Mouse (Mus musculus) forebrain, embryonic 13.5 days (tissue): ENCODE results near the gene Rnf213. TPM values are rescaled to one million over a fixed set of nuclear protein-coding genes. Genes with fewer than 3 reads are reported as not detected.
A peak's percentile ranks its signal among the peaks of the same experiment; 100 is the strongest.
"Not testable (repeated sequence)": the region's sequence is repeated elsewhere in the genome, so short reads cannot be mapped to it uniquely, and the experiment has no call there.

Experiments used
- ATAC-seq: fragments of 200-750 bp; cut with Nextera tagmentation; 2 replicates; pipeline ENCODE4 v1.8.0; 2017
- H3K27ac ChIP-seq: fragments of 300-500 bp; sonication (generic); 2 replicates; pipeline ENCODE4 v1.5.1; 2015; ENCODE audit warnings: inconsistent platforms, mild to moderate bottlenecking, moderate library complexity
- H3K27me3 ChIP-seq: fragments of 300-500 bp; sonication (generic); 2 replicates; pipeline ENCODE4 v1.6.1; 2015; ENCODE audit warnings: mild to moderate bottlenecking, inconsistent platforms
- H3K36me3 ChIP-seq: fragments of 300-500 bp; sonication (generic); 2 replicates; pipeline ENCODE4 v1.6.1; 2015; ENCODE audit warnings: mild to moderate bottlenecking, inconsistent platforms; ENCODE audit not compliant: poor library complexity, severe bottlenecking
- H3K4me1 ChIP-seq: fragments of 300-500 bp; sonication (generic); 2 replicates; pipeline ENCODE4 v1.6.1; 2015; ENCODE audit warnings: inconsistent platforms
- H3K4me2 ChIP-seq: fragments of 300-500 bp; sonication (generic); 2 replicates; pipeline ENCODE4 v1.6.1; 2015; ENCODE audit warnings: inconsistent platforms, mild to moderate bottlenecking, moderate library complexity
- H3K4me3 ChIP-seq: fragments of 300-500 bp; sonication (generic); 2 replicates; pipeline ENCODE4 v1.5.1; 2015; ENCODE audit warnings: mild to moderate bottlenecking, inconsistent platforms
- H3K9ac ChIP-seq: fragments of 300-500 bp; sonication (generic); 2 replicates; pipeline ENCODE4 v1.6.1; 2015; ENCODE audit warnings: mild to moderate bottlenecking, inconsistent platforms
- H3K9me3 ChIP-seq: fragments of 300-500 bp; sonication (generic); replicated peaks from 2 replicates; pipeline ENCODE4 v1.6.1; 2016; ENCODE audit warnings: inconsistent platforms
- WGBS: fragments of 180-500 bp; shearing (Covaris S2); methylation state at CpG from one replicate; pipeline ENCODE4 v1.1.7; 2015; 5-methylcytosine and 5-hydroxymethylcytosine counted together
- polyA plus RNA-seq: library from polyadenylated mRNA; unstranded; fragments of >200 nt; fragmentation: Nextera tagmentation; extraction: Ambion mirVana; gene quantifications from 2 replicates; pipeline ENCODE4 v1.2.1, GENCODE M21; 2015

Gene Rnf213
- polyA plus RNA-seq, 1 experiment from 2014 or later = 0.83 TPM

DNA sequence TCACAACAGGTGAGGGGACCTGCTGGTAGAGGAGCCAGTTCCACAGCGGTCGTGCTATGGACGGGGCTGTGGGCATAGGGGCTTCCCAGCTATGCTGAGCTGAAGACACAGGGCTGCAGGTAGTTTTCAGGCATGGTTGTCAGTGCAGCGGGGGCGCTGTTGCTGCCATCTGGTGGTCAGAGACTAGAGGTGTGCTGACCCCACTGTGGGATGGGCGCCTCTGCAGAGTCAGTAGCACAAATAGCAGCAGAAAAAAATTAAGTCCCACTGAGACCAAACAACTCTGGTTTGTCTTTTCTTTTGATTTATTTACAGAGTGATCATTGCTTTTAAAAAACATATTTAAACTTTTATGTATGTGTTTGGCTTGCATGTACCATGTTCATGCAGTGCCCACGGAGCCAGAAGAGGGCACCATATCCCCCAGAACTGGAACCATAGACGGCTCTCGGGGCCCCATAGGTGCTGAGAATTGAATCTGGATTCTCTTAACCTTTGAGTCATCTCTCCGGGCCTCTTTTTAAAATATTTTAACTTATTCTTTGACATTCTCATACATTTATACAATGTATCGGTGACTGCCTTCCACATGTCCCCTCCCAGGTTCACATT lies 29.3 kb upstream of the Rnf213 start:
- Histone ChIP-seq H3K9ac (0 out of 2 replicates have a peak overlapping the region, but pooled peaks have one; percentile 12), H3K4me1 (peaks cover 17% of the 10 kb centered on the region), H3K4me2 (peak overlapping the region; percentile 52), H3K36me3 (peaks cover 11% of the 10 kb centered on the region; the same call in 1 of the 2 replicates), H3K27me3 (no peaks in the 10 kb centered on the region), H3K4me3 (peak overlapping the region; percentile 23), H3K27ac (no peak overlapping the region), H3K9me3 (no peaks in the 10 kb centered on the region)
- 26% methylated on average over 11 of the region's 11 CpGs for WGBS
- peak; percentile 86 for ATAC-seq

GRCm38 (mm10) chr11:119375425-119375824 lies 17.5 kb upstream of the Rnf213 start:
- no peak overlapping the region for H3K9ac ChIP-seq
- H3K27me3 ChIP-seq = no peaks in the 10 kb centered on the region
- no peak overlapping the region for H3K4me2 ChIP-seq
- ATAC-seq = no peak
- no peaks in the 10 kb centered on the region for H3K4me1 ChIP-seq
- H3K27ac ChIP-seq = no peak overlapping the region
- H3K4me3 ChIP-seq = no peak overlapping the region
- H3K9me3 ChIP-seq = no peaks in the 10 kb centered on the region
- 82% methylated on average over 6 of the region's 6 CpGs for WGBS
- H3K36me3 ChIP-seq = peaks cover 12% of the 10 kb centered on the region; the same call in 1 of the 2 replicates

GRCm38 (mm10) chr11:119377326-119377725 lies 15.6 kb upstream of the Rnf213 start:
- Histone ChIP-seq H3K4me1 (no peaks in the 10 kb centered on the region), H3K9me3 (no peaks in the 10 kb centered on the region), H3K4me3 (no peak overlapping the region), H3K9ac (no peak overlapping the region), H3K27ac (no peak overlapping the region), H3K36me3 (peaks cover 12% of the 10 kb centered on the region; the same call in 1 of the 2 replicates), H3K4me2 (no peak overlapping the region), H3K27me3 (no peaks in the 10 kb centered on the region)
- no peak for ATAC-seq
- WGBS = 93% methylated on average over 11 of the region's 11 CpGs

- Histone ChIP-seq H3K27ac (no peak overlapping the region), H3K36me3 (peaks cover 12% of the 10 kb centered on the region; the same call in 1 of the 2 replicates), H3K27me3 (no peaks in the 10 kb centered on the region), H3K9me3 (no peaks in the 10 kb centered on the region), H3K4me3 (no peak overlapping the region), H3K4me2 (no peak overlapping the region), H3K4me1 (no peaks in the 10 kb centered on the region), H3K9ac (no peak overlapping the region)
- WGBS = 89% methylated on average over 1 of the region's 1 CpGs
- ATAC-seq = no peak
These were observed 14.3 kb upstream of the Rnf213 start for GRCm38 (mm10) chr11:119378551-119378950.

- Histone ChIP-seq H3K9me3 (no peaks in the 10 kb centered on the region), H3K27me3 (no peaks in the 10 kb centered on the region), H3K9ac (no peak overlapping the region), H3K36me3 (peaks cover 12% of the 10 kb centered on the region; the same call in 1 of the 2 replicates), H3K4me2 (no peak overlapping the region), H3K4me1 (no peaks in the 10 kb centered on the region), H3K27ac (no peak overlapping the region), H3K4me3 (no peak overlapping the region)
- ATAC-seq = no peak
- WGBS = 87% methylated on average over 9 of the region's 9 CpGs
These were observed 11.1 kb upstream of the Rnf213 start for GRCm38 (mm10) chr11:119381631-119382337.

DNA sequence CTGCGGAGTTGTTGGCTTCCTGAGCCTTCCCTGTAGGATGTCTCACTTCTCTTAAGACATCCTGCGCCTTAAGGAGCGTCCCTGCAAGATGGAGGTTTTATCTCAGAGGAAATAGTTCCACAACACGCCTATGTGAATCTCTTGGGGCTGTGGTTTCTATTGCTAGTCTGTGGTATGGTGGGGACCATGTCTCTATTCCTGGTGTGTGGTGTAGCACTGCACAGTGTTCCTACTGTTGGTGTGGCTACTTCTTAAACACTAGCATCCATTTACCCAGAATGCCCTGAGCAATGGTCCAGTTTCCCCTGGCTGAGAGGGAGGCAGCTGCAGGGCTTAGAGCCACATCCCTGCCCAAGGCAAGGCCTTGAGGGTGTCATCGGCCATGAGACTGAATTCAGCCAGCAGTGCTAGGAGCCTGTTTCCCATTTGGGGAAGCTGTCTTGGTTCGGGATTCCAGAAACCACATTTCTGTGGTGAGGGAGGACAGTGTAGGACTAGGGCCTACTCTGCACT lies 10.5 kb upstream of the Rnf213 start:
- WGBS = 75% methylated on average over 6 of the region's 6 CpGs
- peaks cover 8% of the 10 kb centered on the region; the same call in 1 of the 2 replicates for H3K36me3 ChIP-seq
- no peaks in the 10 kb centered on the region for H3K27me3 ChIP-seq
- H3K4me2 ChIP-seq = no peak overlapping the region
- no peak for ATAC-seq
- no peaks in the 10 kb centered on the region for H3K4me1 ChIP-seq
- no peak overlapping the region for H3K27ac ChIP-seq
- H3K9ac ChIP-seq = no peak overlapping the region
- no peaks in the 10 kb centered on the region for H3K9me3 ChIP-seq
- no peak overlapping the region for H3K4me3 ChIP-seq

GRCm38 (mm10) chr11:119384904-119385303 lies 8.0 kb upstream of the Rnf213 start:
- Histone ChIP-seq H3K36me3 (no peaks in the 10 kb centered on the region), H3K4me3 (no peak overlapping the region), H3K27me3 (peaks cover 22% of the 10 kb centered on the region), H3K4me2 (no peak overlapping the region), H3K4me1 (peaks cover 5% of the 10 kb centered on the region), H3K27ac (no peak overlapping the region), H3K9me3 (no peaks in the 10 kb centered on the region), H3K9ac (no peak overlapping the region)
- ATAC-seq = no peak
- WGBS = 84% methylated on average over 4 of the region's 4 CpGs

- Histone ChIP-seq H3K27me3 (peaks cover 36% of the 10 kb centered on the region), H3K9me3 (no peaks in the 10 kb centered on the region)
- WGBS = 95% methylated on average over 5 of the region's 5 CpGs
These were observed 6.6 kb upstream of the Rnf213 start for GRCm38 (mm10) chr11:119386306-119386705.

GRCm38 (mm10) chr11:119387273-119387672 lies 5.6 kb upstream of the Rnf213 start:
- H3K4me3 ChIP-seq, H3K36me3 ChIP-seq, H3K9me3 ChIP-seq, ATAC-seq, H3K9ac ChIP-seq, H3K27ac ChIP-seq, H3K4me2 ChIP-seq: not testable (repeated sequence)
- Histone ChIP-seq H3K4me1 (peaks cover 15% of the 10 kb centered on the region), H3K27me3 (peaks cover 46% of the 10 kb centered on the region)
- 29% methylated on average over 3 of the region's 3 CpGs for WGBS

More at GRCm38 (mm10) chr11:119386306-119386705, 6.6 kb upstream of the Rnf213 start:
- H3K9ac ChIP-seq = no peak overlapping the region
- no peak overlapping the region for H3K4me3 ChIP-seq
- no peak for ATAC-seq
- H3K36me3 ChIP-seq = no peaks in the 10 kb centered on the region
- peaks cover 14% of the 10 kb centered on the region for H3K4me1 ChIP-seq
- no peak overlapping the region for H3K4me2 ChIP-seq
- H3K27ac ChIP-seq = no peak overlapping the region

GRCm38 (mm10) chr11:119389851-119390270 lies 3.0 kb upstream of the Rnf213 start:
- ATAC-seq = peak; percentile 50; the same call in 1 of the 2 replicates
- no peaks in the 10 kb centered on the region for H3K36me3 ChIP-seq

GRCm38 (mm10) chr11:119390271-119391231 lies 2.3 kb upstream of the Rnf213 start:
- H3K4me1 ChIP-seq = peaks cover 26% of the 10 kb centered on the region
- no peaks in the 10 kb centered on the region for H3K36me3 ChIP-seq
- 2% methylated on average over 53 of the region's 53 CpGs for WGBS
- no peak overlapping the region; the same call in 1 of the 2 replicates for H3K27ac ChIP-seq
- H3K4me3 ChIP-seq = peak overlapping the region; percentile 54
- peak overlapping the region; percentile 63 for H3K9ac ChIP-seq
- H3K27me3 ChIP-seq = peaks cover 77% of the 10 kb centered on the region
- peak overlapping the region; percentile 97 for H3K4me2 ChIP-seq
- no peaks in the 10 kb centered on the region for H3K9me3 ChIP-seq
- ATAC-seq = peak; percentile 27; the same call in 1 of the 2 replicates

More at GRCm38 (mm10) chr11:119389851-119390270, 3.0 kb upstream of the Rnf213 start:
- under 1% methylated on average over 35 of the region's 35 CpGs for WGBS
- peak overlapping the region; percentile 97 for H3K4me2 ChIP-seq
- H3K4me3 ChIP-seq = peak overlapping the region; percentile 54
- peak overlapping the region; percentile 63 for H3K9ac ChIP-seq
- no peaks in the 10 kb centered on the region for H3K9me3 ChIP-seq
- peaks cover 26% of the 10 kb centered on the region for H3K4me1 ChIP-seq
- H3K27ac ChIP-seq = no peak overlapping the region; the same call in 1 of the 2 replicates
- peaks cover 70% of the 10 kb centered on the region for H3K27me3 ChIP-seq
